Mouse (Mus musculus): ENCODE data around the gene Cacna1d. TPM values are rescaled to one million over a fixed set of nuclear protein-coding genes. Genes with fewer than 3 reads are reported as not detected.
A peak's percentile ranks its signal among the peaks of the same experiment; 100 is the strongest.

The Cacna1d gene
- total and polyA plus RNA-seq, 2 experiments from 2014 or later, result 8.9 to 44.3 TPM

DNA sequence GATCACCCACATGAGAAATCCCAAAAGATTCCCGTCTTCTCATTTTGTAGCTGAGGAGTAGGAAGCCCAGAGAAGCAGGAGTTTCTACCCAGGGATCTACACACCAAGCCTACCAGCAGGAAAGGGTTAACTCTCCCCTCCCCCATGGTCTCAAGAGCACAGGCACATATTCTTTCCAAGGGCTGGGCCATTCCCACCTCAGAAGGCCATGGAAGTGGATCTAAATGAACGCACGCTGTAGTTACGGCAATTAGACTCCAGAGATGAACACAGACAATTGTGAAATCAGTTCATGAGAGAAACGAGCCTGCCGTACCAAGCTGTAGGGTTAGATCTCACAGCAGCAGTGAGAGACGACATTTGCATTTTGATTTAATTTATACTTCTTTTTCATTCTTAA lies 191.3 kb downstream of the Cacna1d start:
- Histone ChIP-seq H3K36me3 (ENCODE audit: insufficient read depth, low read length) (no peaks in the 10 kb centered on the region), H3K4me1 (ENCODE audit: insufficient read depth, low read length) (no peaks in the 10 kb centered on the region), H3K9ac (replicated peaks; ENCODE audit: low read length, poor library complexity, severe bottlenecking) (no peak overlapping the region), H3K4me3 (ENCODE audit: low read depth, low read length) (no peak overlapping the region), H3K27me3 (ENCODE audit: insufficient read depth, low read length) (no peaks in the 10 kb centered on the region), H3K9me3 (ENCODE audit: low read length) (no peaks in the 10 kb centered on the region), H3K27ac (ENCODE audit: low read depth, low read length) (no peak overlapping the region), H3K4me2 (ENCODE audit: low read depth, low read length, poor library complexity, severe bottlenecking) (no peak overlapping the region)
- ATAC-seq (ENCODE audit: low FRiP score), result no peak
- no peak for DNase-seq (ENCODE audit: low spot score)
- 72% methylated on average over 7 of the region's 7 CpGs for WGBS
- TF ChIP-seq CTCF (IDR thresholded peaks at IDR 0.05), result no peak

DNA sequence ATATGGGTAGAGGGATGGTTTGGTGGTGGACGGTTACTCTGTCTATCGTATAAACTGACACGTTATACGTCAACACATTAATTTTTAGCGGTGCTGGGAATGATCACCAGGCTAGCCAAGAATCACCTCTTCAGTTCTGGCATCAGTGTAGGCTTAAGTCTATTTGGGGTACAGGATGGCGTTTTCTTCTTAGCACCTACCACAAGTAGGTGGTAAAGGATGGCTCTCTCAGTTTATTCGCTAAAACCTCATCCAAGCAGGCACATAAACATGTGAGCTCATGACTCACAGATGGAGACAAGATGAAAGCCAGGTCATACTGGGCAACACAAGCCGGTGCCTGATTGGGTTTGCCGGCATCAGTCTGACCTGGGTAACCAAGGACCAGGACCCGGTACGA lies 193.8 kb downstream of the Cacna1d start:
- H3K4me2 ChIP-seq (ENCODE audit: low read depth, low read length, poor library complexity, severe bottlenecking), result no peak overlapping the region
- TF ChIP-seq CTCF (IDR thresholded peaks at IDR 0.05), result no peak
- no peaks in the 10 kb centered on the region for H3K36me3 ChIP-seq (ENCODE audit: insufficient read depth, low read length)
- H3K4me1 ChIP-seq (ENCODE audit: insufficient read depth, low read length), result no peaks in the 10 kb centered on the region
- DNase-seq (ENCODE audit: low spot score) (no peak), ATAC-seq (ENCODE audit: low FRiP score) (no peak)
- H3K27me3 ChIP-seq (ENCODE audit: insufficient read depth, low read length), result no peaks in the 10 kb centered on the region
- WGBS, result 95% methylated on average over 11 of the region's 11 CpGs
- H3K4me3 ChIP-seq (ENCODE audit: low read depth, low read length), result no peak overlapping the region
- H3K27ac ChIP-seq (ENCODE audit: low read depth, low read length), result no peak overlapping the region
- H3K9ac ChIP-seq (replicated peaks; ENCODE audit: low read length, poor library complexity, severe bottlenecking), result no peak overlapping the region
- H3K9me3 ChIP-seq (ENCODE audit: low read length), result no peaks in the 10 kb centered on the region

GRCm38 (mm10) chr14:30292135-30292463 lies 199.2 kb downstream of the Cacna1d start:
- 28% methylated on average over 1 of the region's 1 CpGs for WGBS
- H3K4me1 ChIP-seq (ENCODE audit: insufficient read depth, low read length), result no peaks in the 10 kb centered on the region
- H3K9ac ChIP-seq (replicated peaks; ENCODE audit: low read length, poor library complexity, severe bottlenecking), result no peak overlapping the region
- no peak overlapping the region for H3K4me2 ChIP-seq (ENCODE audit: low read depth, low read length, poor library complexity, severe bottlenecking)
- H3K9me3 ChIP-seq (ENCODE audit: low read length), result no peaks in the 10 kb centered on the region
- H3K27me3 ChIP-seq (ENCODE audit: insufficient read depth, low read length), result no peaks in the 10 kb centered on the region
- TF ChIP-seq CTCF (IDR thresholded peaks at IDR 0.05), result no peak
- DNase-seq (ENCODE audit: low spot score), result no peak
- H3K4me3 ChIP-seq (ENCODE audit: low read depth, low read length), result no peak overlapping the region
- H3K36me3 ChIP-seq (ENCODE audit: insufficient read depth, low read length), result no peaks in the 10 kb centered on the region
- no peak for ATAC-seq (ENCODE audit: low FRiP score)
- H3K27ac ChIP-seq (ENCODE audit: low read depth, low read length), result peak overlapping the region; percentile 34; the same call in 1 of the 2 replicates

DNA sequence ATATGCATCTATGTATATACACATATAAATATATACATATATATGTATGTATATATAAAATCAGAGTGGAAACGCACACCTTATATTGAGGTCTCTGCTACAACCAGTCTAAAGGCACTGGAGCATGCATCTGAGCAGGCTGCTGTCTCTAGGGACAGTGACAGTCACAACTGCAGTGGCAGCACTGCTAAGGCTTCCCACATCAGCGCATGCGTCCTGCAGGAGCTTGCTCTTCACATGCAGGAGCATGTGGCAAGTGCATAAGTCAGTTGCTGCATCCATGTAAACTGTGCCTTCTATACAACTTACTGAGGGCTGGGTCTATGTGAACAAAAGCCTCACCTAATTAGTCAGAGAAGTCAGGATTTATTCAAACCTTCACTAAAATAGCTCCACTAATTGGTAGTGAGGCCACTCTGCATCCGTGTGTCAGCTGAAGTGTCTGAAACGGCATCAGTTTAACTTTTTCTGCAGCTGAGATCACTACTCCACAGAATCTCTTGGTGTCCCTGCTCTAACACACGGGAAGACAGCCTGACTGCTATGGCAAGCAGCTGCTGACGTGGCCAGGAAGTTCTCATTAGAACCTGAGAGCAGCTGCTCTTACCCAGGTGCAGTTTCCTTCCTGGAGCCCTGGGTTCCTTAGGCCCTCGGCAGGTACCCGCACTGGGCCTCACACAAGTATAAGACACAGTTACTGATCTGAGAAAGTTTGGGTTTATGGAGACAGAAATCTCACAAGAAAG lies 199.7 kb downstream of the Cacna1d start:
- H3K4me2 ChIP-seq (ENCODE audit: low read depth, low read length, poor library complexity, severe bottlenecking), result no peak overlapping the region
- peak overlapping the region; percentile 34; the same call in 1 of the 2 replicates for H3K27ac ChIP-seq (ENCODE audit: low read depth, low read length)
- no peak for TF ChIP-seq CTCF (IDR thresholded peaks at IDR 0.05)
- ATAC-seq (ENCODE audit: low FRiP score), result no peak
- no peak overlapping the region for H3K9ac ChIP-seq (replicated peaks; ENCODE audit: low read length, poor library complexity, severe bottlenecking)
- DNase-seq (ENCODE audit: low spot score), result peak; percentile 54
- no peaks in the 10 kb centered on the region for H3K4me1 ChIP-seq (ENCODE audit: insufficient read depth, low read length)
- no peaks in the 10 kb centered on the region for H3K9me3 ChIP-seq (ENCODE audit: low read length)
- WGBS, result 64% methylated on average over 9 of the region's 9 CpGs
- no peaks in the 10 kb centered on the region for H3K36me3 ChIP-seq (ENCODE audit: insufficient read depth, low read length)
- no peaks in the 10 kb centered on the region for H3K27me3 ChIP-seq (ENCODE audit: insufficient read depth, low read length)
- no peak overlapping the region for H3K4me3 ChIP-seq (ENCODE audit: low read depth, low read length)

- 75% methylated on average over 10 of the region's 10 CpGs for WGBS
- DNase-seq (ENCODE audit: low spot score) (no peak), ATAC-seq (ENCODE audit: low FRiP score) (no peak)
- Histone ChIP-seq H3K27me3 (ENCODE audit: insufficient read depth, low read length) (no peaks in the 10 kb centered on the region), H3K9ac (replicated peaks; ENCODE audit: low read length, poor library complexity, severe bottlenecking) (no peak overlapping the region), H3K4me1 (ENCODE audit: insufficient read depth, low read length) (no peaks in the 10 kb centered on the region), H3K4me3 (ENCODE audit: low read depth, low read length) (no peak overlapping the region), H3K27ac (ENCODE audit: low read depth, low read length) (no peak overlapping the region), H3K4me2 (ENCODE audit: low read depth, low read length, poor library complexity, severe bottlenecking) (no peak overlapping the region), H3K36me3 (ENCODE audit: insufficient read depth, low read length) (no peaks in the 10 kb centered on the region), H3K9me3 (ENCODE audit: low read length) (no peaks in the 10 kb centered on the region)
- no peak for TF ChIP-seq CTCF (IDR thresholded peaks at IDR 0.05)
These were observed 206.8 kb downstream of the Cacna1d start for GRCm38 (mm10) chr14:30284446-30284845.

GRCm38 (mm10) chr14:30284022-30284421 lies 207.2 kb downstream of the Cacna1d start:
- H3K36me3 ChIP-seq (ENCODE audit: insufficient read depth, low read length), result no peaks in the 10 kb centered on the region
- H3K4me2 ChIP-seq (ENCODE audit: low read depth, low read length, poor library complexity, severe bottlenecking), result no peak overlapping the region
- no peaks in the 10 kb centered on the region for H3K4me1 ChIP-seq (ENCODE audit: insufficient read depth, low read length)
- H3K4me3 ChIP-seq (ENCODE audit: low read depth, low read length), result no peak overlapping the region
- H3K27me3 ChIP-seq (ENCODE audit: insufficient read depth, low read length), result no peaks in the 10 kb centered on the region
- TF ChIP-seq CTCF (IDR thresholded peaks at IDR 0.05), result no peak
- DNase-seq (ENCODE audit: low spot score), result no peak
- H3K9ac ChIP-seq (replicated peaks; ENCODE audit: low read length, poor library complexity, severe bottlenecking), result no peak overlapping the region
- ATAC-seq (ENCODE audit: low FRiP score), result no peak
- WGBS, result 81% methylated on average over 10 of the region's 10 CpGs
- H3K27ac ChIP-seq (ENCODE audit: low read depth, low read length), result no peak overlapping the region
- no peaks in the 10 kb centered on the region for H3K9me3 ChIP-seq (ENCODE audit: low read length)

All from midbrain, postnatal 0 days (tissue).